In genomic region chr16:10834542-10834910, GRCm38 (mm10) we compare ENCODE assay signal across 8 mouse cellular contexts. TPM values are rescaled to one million over a fixed set of nuclear protein-coding genes. Genes with fewer than 3 reads are reported as not detected.
A peak's percentile ranks its signal among the peaks of the same experiment; 100 is the strongest.
DNase-seq lines count a peak whose midpoint lies in the region; ATAC-seq and TF ChIP-seq lines count a peak whose summit lies in the region.

No protein-coding gene starts in this region.

- WGBS in embryonic facial prominence, embryonic 12.5 days: 8% methylated on average over 12 of the region's 12 CpGs
- WGBS in intestine, embryonic 15.5 days: 6% methylated on average over 12 of the region's 12 CpGs
- 10% methylated on average over 12 of the region's 12 CpGs for WGBS in neural tube, embryonic 13.5 days

- 0 out of 2 replicates have a peak, but pooled peaks cover 2% of the 10 kb centered on the region for H3K36me3 ChIP-seq in embryonic facial prominence, embryonic 12.5 days
- H3K36me3 ChIP-seq in intestine, embryonic 15.5 days: no peaks in the 10 kb centered on the region
- H3K36me3 ChIP-seq in neural tube, embryonic 13.5 days: no peaks in the 10 kb centered on the region

- DNase-seq in layer of hippocampus, adult 2 months (ENCODE audit: low spot score in 2 of 2): no peak
- DNase-seq in layer of hippocampus, postnatal 25 days (ENCODE audit: extremely low spot score in 1 of 2, low spot score in 1 of 2): no peak
- DNase-seq in gastrocnemius, postnatal 36 days: no peak
- no peak for DNase-seq in spleen, postnatal 14 days (ENCODE audit: low spot score in 2 of 2)
- no peak for DNase-seq in gastrocnemius, postnatal 14 days

- H3K4me1 ChIP-seq in embryonic facial prominence, embryonic 12.5 days: peaks cover 39% of the 10 kb centered on the region
- peaks cover 19% of the 10 kb centered on the region for H3K4me1 ChIP-seq in intestine, embryonic 15.5 days (replicated peaks)
- peaks cover 22% of the 10 kb centered on the region for H3K4me1 ChIP-seq in neural tube, embryonic 13.5 days (replicated peaks)

- no peak overlapping the region for H3K27ac ChIP-seq in layer of hippocampus, adult 2 months
- peak overlapping the region; percentile 85; the same call in 1 of the 2 replicates for H3K27ac ChIP-seq in embryonic facial prominence, embryonic 12.5 days
- H3K27ac ChIP-seq in intestine, embryonic 15.5 days: no peak overlapping the region
- no peak overlapping the region for H3K27ac ChIP-seq in neural tube, embryonic 13.5 days (replicated peaks)

- peak overlapping the region; percentile 81 for H3K4me2 ChIP-seq in embryonic facial prominence, embryonic 12.5 days (replicated peaks)
- peak overlapping the region; percentile 90 for H3K4me2 ChIP-seq in intestine, embryonic 15.5 days (replicated peaks)
- H3K4me2 ChIP-seq in neural tube, embryonic 13.5 days: peak overlapping the region; percentile 94

- no peaks in the 10 kb centered on the region for H3K27me3 ChIP-seq in embryonic facial prominence, embryonic 12.5 days
- H3K27me3 ChIP-seq in intestine, embryonic 15.5 days (replicated peaks): no peaks in the 10 kb centered on the region
- no peaks in the 10 kb centered on the region for H3K27me3 ChIP-seq in neural tube, embryonic 13.5 days

- H3K9ac ChIP-seq in embryonic facial prominence, embryonic 12.5 days: peak overlapping the region; percentile 27; the same call in 1 of the 2 replicates
- H3K9ac ChIP-seq in intestine, embryonic 15.5 days: peak overlapping the region; percentile 22; the same call in 1 of the 2 replicates
- peak overlapping the region; percentile 73 for H3K9ac ChIP-seq in neural tube, embryonic 13.5 days

- intact Hi-C loops in gastrocnemius, postnatal 36 days (cut with DNase I): loop anchor here (5.0 kb wide), 1 partner anchor 47 kb away; the partner anchor contains the start of genes Socs1 and Tnp2
- intact Hi-C loops in gastrocnemius, postnatal 14 days (cut with DNase I; ENCODE audit: low total_unique reads): no loop called here

- no peaks in the 10 kb centered on the region for H3K9me3 ChIP-seq in embryonic facial prominence, embryonic 12.5 days
- no peaks in the 10 kb centered on the region for H3K9me3 ChIP-seq in intestine, embryonic 15.5 days
- H3K9me3 ChIP-seq in neural tube, embryonic 13.5 days: no peaks in the 10 kb centered on the region

- no peak for TF ChIP-seq CTCF in layer of hippocampus, adult 2 months (conservative IDR thresholded peaks at IDR 0.05)

- no peak for ATAC-seq in embryonic facial prominence, embryonic 12.5 days (ENCODE audit: insufficient number of reproducible peaks, insufficient read depth, low FRiP score, low TSS enrichment)
- ATAC-seq in intestine, embryonic 15.5 days: no peak
- no peak for ATAC-seq in neural tube, embryonic 13.5 days (ENCODE audit: low read depth)

- H3K4me3 ChIP-seq in layer of hippocampus, adult 2 months: peak overlapping the region; percentile 60
- peak overlapping the region; percentile 80 for H3K4me3 ChIP-seq in embryonic facial prominence, embryonic 12.5 days
- H3K4me3 ChIP-seq in intestine, embryonic 15.5 days (replicated peaks): peak overlapping the region; percentile 71
- peak overlapping the region; percentile 80 for H3K4me3 ChIP-seq in neural tube, embryonic 13.5 days

RNA-seq across cellular contexts. Expression of gene Rmi2, which starts 0.3 kb away (rescaled TPM):
- total RNA-seq in layer of hippocampus, adult 2 months (2021): under 1 TPM; 0.15 to 0.22 TPM
- under 1 TPM; 0.17 to 0.28 TPM for total RNA-seq in layer of hippocampus, postnatal 25 days (2021)
- polyA plus RNA-seq in embryonic facial prominence, embryonic 12.5 days (2016; fragmentation: Nextera tagmentation; extraction: Ambion mirVana): 4.6 and 4.7 TPM in 2 replicates
- 2.8 and 4.1 TPM in 2 replicates for polyA plus RNA-seq in intestine, embryonic 15.5 days (2015; fragmentation: Nextera tagmentation; extraction: Ambion mirVana)
- polyA plus RNA-seq in neural tube, embryonic 13.5 days (2015; fragmentation: Nextera tagmentation; extraction: Ambion mirVana): 0.55 and 0.68 TPM in 2 replicates
- 1 to 10 TPM; 2.5 to 2.7 TPM for total RNA-seq in gastrocnemius, postnatal 36 days (2021)
- 1 to 10 TPM; 1.5 to 2.0 TPM for total RNA-seq in gastrocnemius, postnatal 14 days (2021)

RNA-seq across cellular contexts. Expression of gene Gm11172, which starts 21.8 kb away (rescaled TPM):
- total RNA-seq in layer of hippocampus, adult 2 months (2021): not detected
- total RNA-seq in layer of hippocampus, postnatal 25 days (2021): not detected
- not detected in 2 replicates for polyA plus RNA-seq in embryonic facial prominence, embryonic 12.5 days (2016; fragmentation: Nextera tagmentation; extraction: Ambion mirVana)
- polyA plus RNA-seq in intestine, embryonic 15.5 days (2015; fragmentation: Nextera tagmentation; extraction: Ambion mirVana): not detected in 2 replicates
- not detected in 2 replicates for polyA plus RNA-seq in neural tube, embryonic 13.5 days (2015; fragmentation: Nextera tagmentation; extraction: Ambion mirVana)
- total RNA-seq in gastrocnemius, postnatal 36 days (2021): not detected
- total RNA-seq in gastrocnemius, postnatal 14 days (2021): not detected

RNA-seq across cellular contexts. Expression of gene Prm1, which starts 28.9 kb away (rescaled TPM):
- not detected for total RNA-seq in layer of hippocampus, adult 2 months (2021)
- total RNA-seq in layer of hippocampus, postnatal 25 days (2021): not detected
- polyA plus RNA-seq in embryonic facial prominence, embryonic 12.5 days (2016; fragmentation: Nextera tagmentation; extraction: Ambion mirVana): not detected in 2 replicates
- polyA plus RNA-seq in intestine, embryonic 15.5 days (2015; fragmentation: Nextera tagmentation; extraction: Ambion mirVana): not detected in 2 replicates
- polyA plus RNA-seq in neural tube, embryonic 13.5 days (2015; fragmentation: Nextera tagmentation; extraction: Ambion mirVana): 0.64 TPM in 1 of 2 replicates, not detected in the other
- total RNA-seq in gastrocnemius, postnatal 36 days (2021): not detected
- not detected for total RNA-seq in gastrocnemius, postnatal 14 days (2021)

RNA-seq across cellular contexts. Expression of gene Prm2, which starts 38.6 kb away (rescaled TPM):
- total RNA-seq in layer of hippocampus, adult 2 months (2021): not detected
- not detected for total RNA-seq in layer of hippocampus, postnatal 25 days (2021)
- not detected in 2 replicates for polyA plus RNA-seq in embryonic facial prominence, embryonic 12.5 days (2016; fragmentation: Nextera tagmentation; extraction: Ambion mirVana)
- polyA plus RNA-seq in intestine, embryonic 15.5 days (2015; fragmentation: Nextera tagmentation; extraction: Ambion mirVana): not detected in 2 replicates
- not detected in 2 replicates for polyA plus RNA-seq in neural tube, embryonic 13.5 days (2015; fragmentation: Nextera tagmentation; extraction: Ambion mirVana)
- not detected for total RNA-seq in gastrocnemius, postnatal 36 days (2021)
- not detected for total RNA-seq in gastrocnemius, postnatal 14 days (2021)

RNA-seq across cellular contexts. Expression of gene Prm3, which starts 43.8 kb away (rescaled TPM):
- not detected for total RNA-seq in layer of hippocampus, adult 2 months (2021)
- total RNA-seq in layer of hippocampus, postnatal 25 days (2021): not detected
- polyA plus RNA-seq in embryonic facial prominence, embryonic 12.5 days (2016; fragmentation: Nextera tagmentation; extraction: Ambion mirVana): not detected in 2 replicates
- not detected in 2 replicates for polyA plus RNA-seq in intestine, embryonic 15.5 days (2015; fragmentation: Nextera tagmentation; extraction: Ambion mirVana)
- not detected in 2 replicates for polyA plus RNA-seq in neural tube, embryonic 13.5 days (2015; fragmentation: Nextera tagmentation; extraction: Ambion mirVana)
- not detected for total RNA-seq in gastrocnemius, postnatal 36 days (2021)
- total RNA-seq in gastrocnemius, postnatal 14 days (2021): not detected

Comparison
In these comparisons a context has a peak if more than half of its experiments do, and no peak if none do; other contexts are left out.
1. H3K9ac ChIP-seq: peak in every context shown above with its lines; median percentile 73 in neural tube, embryonic 13.5 days; 27 in embryonic facial prominence, embryonic 12.5 days; 22 in intestine, embryonic 15.5 days.